Mouse (Mus musculus) intestine, embryonic 16.5 days (tissue): ENCODE measurements at regions not wholly inside any gene's neighbourhood (a gene's known extent, or its start where the extent isn't known, plus 50 kb on each side); places are given as distances from the start of the nearest gene placed in this dataset.

ENCODE experiments used
- ATAC-seq: fragments of 200-750 bp; cut with Nextera tagmentation; 2 replicates; pipeline ENCODE4 v1.8.0; 2017; ENCODE audit warnings: moderate TSS enrichment, moderate library complexity
- H3K27ac ChIP-seq: fragments of 300-500 bp; sonication (generic); 2 replicates; pipeline ENCODE4 v1.5.1; 2014; ENCODE audit warnings: mild to moderate bottlenecking, low read length
- H3K27me3 ChIP-seq: fragments of 300-500 bp; sonication (generic); replicated peaks from 2 replicates; pipeline ENCODE4 v1.6.1; 2014; ENCODE audit warnings: low read length, control low read depth, mixed read lengths; ENCODE audit not compliant: control insufficient read depth, insufficient read depth
- H3K36me3 ChIP-seq: fragments of 300-500 bp; sonication (generic); 2 replicates; pipeline ENCODE4 v1.6.1; 2014; ENCODE audit warnings: low read length, control low read depth; ENCODE audit not compliant: control insufficient read depth, insufficient read depth
- H3K4me1 ChIP-seq: fragments of 300-500 bp; sonication (generic); 2 replicates; pipeline ENCODE4 v1.6.1; 2014; ENCODE audit warnings: low read length, control low read depth, mixed read lengths; ENCODE audit not compliant: control insufficient read depth, insufficient read depth
- H3K4me2 ChIP-seq: fragments of 300-500 bp; sonication (generic); 2 replicates; pipeline ENCODE4 v1.6.1; 2014; ENCODE audit warnings: low read depth, low read length, control low read depth
- H3K4me3 ChIP-seq: fragments of 300-500 bp; sonication (generic); 2 replicates; pipeline ENCODE4 v1.5.1; 2014; ENCODE audit warnings: mild to moderate bottlenecking, low read length
- H3K9ac ChIP-seq: fragments of 300-500 bp; sonication (generic); 2 replicates; pipeline ENCODE4 v1.6.1; 2014; ENCODE audit warnings: low read depth, low read length
- H3K9me3 ChIP-seq: fragments of 300-500 bp; sonication (generic); 2 replicates; pipeline ENCODE4 v1.6.1; 2016; ENCODE audit warnings: low read length, control low read depth; ENCODE audit not compliant: control insufficient read depth
- WGBS: fragments of 180-500 bp; shearing (Covaris S2); extraction: QIAGEN DNeasy Blood & Tissue Kit; methylation state at CpG from one replicate; pipeline ENCODE4 v1.1.7; 2014; 5-methylcytosine and 5-hydroxymethylcytosine counted together

GRCm38 (mm10) chr12:35303188-35303587 lies 231.7 kb downstream of the Ahr start:
- H3K4me1 ChIP-seq, result no peaks in the 10 kb centered on the region
- no peak overlapping the region for H3K4me3 ChIP-seq
- no peak overlapping the region for H3K4me2 ChIP-seq
- no peaks in the 10 kb centered on the region for H3K27me3 ChIP-seq
- ATAC-seq, result no peak
- H3K27ac ChIP-seq, result no peak overlapping the region
- no peaks in the 10 kb centered on the region for H3K36me3 ChIP-seq
- WGBS, result 77% methylated on average over 2 of the region's 2 CpGs
- no peak overlapping the region for H3K9ac ChIP-seq
- no peaks in the 10 kb centered on the region for H3K9me3 ChIP-seq

DNA sequence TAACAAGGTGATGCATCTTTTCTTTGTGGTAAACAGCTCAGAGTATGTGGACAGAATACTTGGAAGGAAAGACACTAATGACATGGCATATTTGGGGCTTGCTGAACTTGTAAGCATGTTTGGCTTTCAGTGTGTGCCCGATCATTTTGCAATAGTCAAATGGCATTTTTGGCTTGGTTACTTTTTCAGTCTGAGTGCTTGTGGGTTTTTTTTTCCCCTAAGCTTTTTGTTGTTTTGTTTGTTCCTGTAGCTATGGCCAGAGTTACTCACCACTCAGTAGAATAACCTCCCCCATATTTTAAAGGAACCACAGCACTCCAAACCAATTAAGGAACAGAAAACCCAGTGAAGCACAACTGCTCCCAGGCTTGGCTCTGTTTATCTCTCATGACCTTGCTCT lies 240.2 kb downstream of the Ahr start:
- H3K4me3 ChIP-seq, result no peak overlapping the region
- H3K4me2 ChIP-seq, result no peak overlapping the region
- H3K27ac ChIP-seq, result no peak overlapping the region
- no peaks in the 10 kb centered on the region for H3K36me3 ChIP-seq
- 87% methylated on average over 1 of the region's 1 CpGs for WGBS
- H3K9ac ChIP-seq, result no peak overlapping the region
- no peaks in the 10 kb centered on the region for H3K27me3 ChIP-seq
- H3K9me3 ChIP-seq, result no peaks in the 10 kb centered on the region
- no peak for ATAC-seq
- no peaks in the 10 kb centered on the region for H3K4me1 ChIP-seq

DNA sequence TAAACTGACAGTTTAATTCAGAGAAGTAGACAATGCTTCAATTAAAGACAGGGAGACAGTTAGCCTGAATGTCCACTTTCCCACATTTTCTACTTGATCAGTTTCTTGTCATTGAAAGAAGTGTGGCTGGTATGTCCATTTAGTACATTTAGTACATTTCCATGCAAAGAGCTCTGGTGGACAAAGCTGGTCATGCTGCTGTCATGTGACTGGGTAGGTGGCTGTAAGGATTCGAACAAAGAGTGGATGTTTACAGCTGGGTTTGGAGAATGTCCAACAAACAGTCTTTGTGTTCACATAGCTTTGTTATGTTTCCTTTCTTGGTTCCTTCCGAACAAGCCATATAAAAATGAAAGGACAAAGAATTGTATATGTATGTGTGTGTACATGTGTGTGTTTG lies 241.3 kb downstream of the Ahr start:
- Histone ChIP-seq H3K36me3 (no peaks in the 10 kb centered on the region), H3K9me3 (no peaks in the 10 kb centered on the region), H3K4me3 (no peak overlapping the region), H3K4me2 (no peak overlapping the region), H3K4me1 (no peaks in the 10 kb centered on the region), H3K27ac (no peak overlapping the region), H3K27me3 (no peaks in the 10 kb centered on the region), H3K9ac (no peak overlapping the region)
- ATAC-seq, result no peak
- 64% methylated on average over 2 of the region's 2 CpGs for WGBS

- Histone ChIP-seq H3K27ac (no peak overlapping the region), H3K27me3 (no peaks in the 10 kb centered on the region), H3K4me2 (no peak overlapping the region), H3K36me3 (no peaks in the 10 kb centered on the region), H3K9ac (no peak overlapping the region), H3K4me3 (no peak overlapping the region), H3K9me3 (no peaks in the 10 kb centered on the region), H3K4me1 (no peaks in the 10 kb centered on the region)
- 81% methylated on average over 6 of the region's 6 CpGs for WGBS
- no peak for ATAC-seq
Measured at GRCm38 (mm10) chr12:35291941-35292341, 242.9 kb downstream of the Ahr start.

DNA sequence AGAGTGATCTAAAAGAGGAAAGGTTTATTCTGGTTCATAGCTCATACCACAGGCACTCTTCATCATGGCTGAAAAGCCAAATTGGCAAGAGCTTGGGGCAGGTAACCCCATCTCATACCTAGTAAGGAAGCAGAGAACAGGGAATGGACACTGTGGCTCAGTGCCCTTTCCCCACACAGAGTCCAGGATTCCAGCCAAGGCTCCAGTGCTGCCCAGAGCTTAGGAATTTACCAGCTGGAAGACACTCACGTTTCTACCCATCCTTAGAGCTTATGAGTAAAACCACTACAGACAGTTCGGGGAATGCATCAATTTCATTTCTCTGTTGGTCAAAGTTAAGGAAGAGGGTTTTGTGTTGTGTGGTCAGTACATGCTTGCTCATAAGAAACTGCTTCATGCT lies 241.0 kb downstream of the Snx13 start:
- no peaks in the 10 kb centered on the region for H3K9me3 ChIP-seq
- ATAC-seq, result no peak
- no peaks in the 10 kb centered on the region for H3K4me1 ChIP-seq
- H3K27me3 ChIP-seq, result no peaks in the 10 kb centered on the region
- no peak overlapping the region for H3K4me2 ChIP-seq
- no peak overlapping the region for H3K4me3 ChIP-seq
- 70% methylated on average over 2 of the region's 2 CpGs for WGBS
- no peak overlapping the region for H3K27ac ChIP-seq
- H3K9ac ChIP-seq, result no peak overlapping the region
- H3K36me3 ChIP-seq, result no peaks in the 10 kb centered on the region

GRCm38 (mm10) chr12:35287570-35287969 lies 240.6 kb downstream of the Snx13 start:
- ATAC-seq, result no peak
- Histone ChIP-seq H3K9me3 (no peaks in the 10 kb centered on the region), H3K4me3 (no peak overlapping the region), H3K4me2 (no peak overlapping the region), H3K27ac (no peak overlapping the region), H3K9ac (no peak overlapping the region), H3K4me1 (no peaks in the 10 kb centered on the region), H3K36me3 (no peaks in the 10 kb centered on the region), H3K27me3 (no peaks in the 10 kb centered on the region)
- 86% methylated on average over 3 of the region's 3 CpGs for WGBS

GRCm38 (mm10) chr12:35286974-35287553 lies 240.1 kb downstream of the Snx13 start:
- no peak overlapping the region for H3K4me3 ChIP-seq
- H3K4me2 ChIP-seq, result no peak overlapping the region
- ATAC-seq, result no peak
- no peak overlapping the region for H3K9ac ChIP-seq
- WGBS, result 70% methylated on average over 3 of the region's 3 CpGs
- no peaks in the 10 kb centered on the region for H3K36me3 ChIP-seq
- no peaks in the 10 kb centered on the region for H3K9me3 ChIP-seq
- no peaks in the 10 kb centered on the region for H3K27me3 ChIP-seq
- no peak overlapping the region for H3K27ac ChIP-seq
- no peaks in the 10 kb centered on the region for H3K4me1 ChIP-seq

DNA sequence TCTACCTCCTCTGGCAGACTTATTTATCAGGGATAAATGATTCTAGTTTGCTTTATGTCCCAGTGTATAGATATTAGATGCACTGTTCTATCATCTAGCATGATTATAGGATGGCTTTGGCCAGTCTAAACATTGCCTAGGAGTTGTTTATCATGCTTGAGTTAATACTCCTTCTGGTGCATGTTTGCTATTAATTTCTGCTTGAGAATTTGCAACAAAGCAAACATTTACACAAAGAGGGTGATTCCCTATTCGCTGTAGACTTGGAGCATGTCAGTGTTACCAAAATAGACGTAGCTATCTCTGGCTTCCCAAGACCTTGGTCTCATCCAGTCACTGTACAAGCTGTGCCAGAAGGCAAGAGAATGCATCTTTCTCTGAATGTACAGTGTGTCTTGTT lies 237.4 kb downstream of the Snx13 start:
- ATAC-seq, result 0 out of 2 replicates have a peak, but pooled peaks have one; percentile 28
- Histone ChIP-seq H3K4me2 (no peak overlapping the region), H3K4me1 (no peaks in the 10 kb centered on the region), H3K9ac (no peak overlapping the region), H3K27ac (no peak overlapping the region), H3K4me3 (no peak overlapping the region), H3K9me3 (no peaks in the 10 kb centered on the region), H3K36me3 (no peaks in the 10 kb centered on the region), H3K27me3 (no peaks in the 10 kb centered on the region)
- WGBS, result 33% methylated on average over 2 of the region's 2 CpGs

- Histone ChIP-seq H3K9ac (no peak overlapping the region), H3K36me3 (no peaks in the 10 kb centered on the region), H3K4me1 (no peaks in the 10 kb centered on the region), H3K27me3 (no peaks in the 10 kb centered on the region), H3K27ac (no peak overlapping the region), H3K4me3 (no peak overlapping the region), H3K9me3 (no peaks in the 10 kb centered on the region), H3K4me2 (no peak overlapping the region)
- 32% methylated on average over 5 of the region's 5 CpGs for WGBS
- no peak for ATAC-seq
Measured at GRCm38 (mm10) chr12:35283925-35284324, 236.9 kb downstream of the Snx13 start.

- H3K9ac ChIP-seq, result no peak overlapping the region
- no peaks in the 10 kb centered on the region for H3K36me3 ChIP-seq
- no peak for ATAC-seq
- no peak overlapping the region for H3K4me3 ChIP-seq
- H3K4me1 ChIP-seq, result no peaks in the 10 kb centered on the region
- H3K27me3 ChIP-seq, result no peaks in the 10 kb centered on the region
- H3K27ac ChIP-seq, result no peak overlapping the region
- H3K4me2 ChIP-seq, result no peak overlapping the region
- no peaks in the 10 kb centered on the region for H3K9me3 ChIP-seq
Measured at GRCm38 (mm10) chr12:35283407-35283806, 236.4 kb downstream of the Snx13 start.
